Mouse (Mus musculus) midbrain, embryonic 16.5 days (tissue): ENCODE measurements around the gene Cd320. TPM values are rescaled to one million over a fixed set of nuclear protein-coding genes. Genes with fewer than 3 reads are reported as not detected.
"Not testable (repeated sequence)": the region's sequence is repeated elsewhere in the genome, so short reads cannot be mapped to it uniquely, and the experiment has no call there.

Source experiments
- ATAC-seq: fragments of 200-750 bp; cut with Nextera tagmentation; 2 replicates; pipeline ENCODE4 v1.8.0; 2017; ENCODE audit warnings: moderate TSS enrichment
- H3K27ac ChIP-seq: fragments of 300-500 bp; sonication (generic); 2 replicates; pipeline ENCODE4 v1.5.1; 2014; ENCODE audit warnings: mild to moderate bottlenecking, low read length, mixed read lengths
- H3K27me3 ChIP-seq: fragments of 300-500 bp; sonication (generic); 2 replicates; pipeline ENCODE4 v1.6.1; 2014; ENCODE audit warnings: low read depth, low read length, mixed read lengths; ENCODE audit not compliant: control insufficient read depth, insufficient read depth
- H3K36me3 ChIP-seq: fragments of 300-500 bp; sonication (generic); 2 replicates; pipeline ENCODE4 v1.6.1; 2014; ENCODE audit warnings: mild to moderate bottlenecking, low read length, moderate library complexity, mixed read lengths; ENCODE audit not compliant: control insufficient read depth, insufficient read depth
- H3K4me1 ChIP-seq: fragments of 300-500 bp; sonication (generic); 2 replicates; pipeline ENCODE4 v1.6.1; 2014; ENCODE audit warnings: mild to moderate bottlenecking, low read length, mixed read lengths; ENCODE audit not compliant: control insufficient read depth, insufficient read depth
- H3K4me2 ChIP-seq: fragments of 300-500 bp; sonication (generic); 2 replicates; pipeline ENCODE4 v1.6.1; 2014; ENCODE audit warnings: mild to moderate bottlenecking, low read length, mixed read lengths
- H3K4me3 ChIP-seq: fragments of 300-500 bp; sonication (generic); 2 replicates; pipeline ENCODE4 v1.5.1; 2014; ENCODE audit warnings: low read depth, mild to moderate bottlenecking, low read length, moderate library complexity, mixed read lengths
- H3K9ac ChIP-seq: fragments of 300-500 bp; sonication (generic); 2 replicates; pipeline ENCODE4 v1.6.1; 2014; ENCODE audit warnings: low read depth, low read length, mixed read lengths
- H3K9me3 ChIP-seq: fragments of 300-500 bp; sonication (generic); replicated peaks from 2 replicates; pipeline ENCODE4 v1.6.1; 2014; ENCODE audit warnings: mild to moderate bottlenecking, low read length, mixed read lengths; ENCODE audit not compliant: control insufficient read depth, poor library complexity, severe bottlenecking
- WGBS: fragments of 180-500 bp; shearing (Covaris S2); extraction: QIAGEN DNeasy Blood & Tissue Kit; methylation state at CpG from one replicate; pipeline ENCODE4 v1.1.7; 2014; 5-methylcytosine and 5-hydroxymethylcytosine counted together
- polyA plus RNA-seq: library from polyadenylated mRNA; unstranded; fragments of >200 nt; fragmentation: Nextera tagmentation; extraction: Ambion mirVana; gene quantifications from 2 replicates; pipeline ENCODE4 v1.2.1, GENCODE M21; 2015

Gene Cd320
- polyA plus RNA-seq, 1 experiment from 2014 or later = 52.4 TPM

- H3K27me3 ChIP-seq, H3K9me3 ChIP-seq, H3K27ac ChIP-seq, H3K36me3 ChIP-seq, H3K4me1 ChIP-seq, H3K4me2 ChIP-seq, H3K4me3 ChIP-seq, ATAC-seq, H3K9ac ChIP-seq: not testable (repeated sequence)
These were observed 45.3 kb downstream of the Cd320 start for GRCm38 (mm10) chr17:33888230-33888629.

GRCm38 (mm10) chr17:33889941-33890532, 47.1 kb downstream of the Cd320 start:
- ATAC-seq = peak; percentile 49; the same call in 1 of the 2 replicates
- not testable (repeated sequence) for H3K27me3 ChIP-seq, H3K4me1 ChIP-seq, H3K36me3 ChIP-seq, H3K27ac ChIP-seq, H3K9me3 ChIP-seq
- Histone ChIP-seq H3K4me2 (peak overlapping the region; percentile 55), H3K4me3 (peak overlapping the region; percentile 52), H3K9ac (peak overlapping the region; percentile 50)
- 0% methylated on average over 35 of the region's 44 CpGs for whole genome bisulfite sequencing

- under 1% methylated on average over 49 of the region's 49 CpGs for WGBS
- peak within 1 kb of the TSS; percentile 55 for H3K4me2 ChIP-seq
- H3K27ac ChIP-seq = no peak within 1 kb of the TSS
- ATAC-seq = peak; percentile 99
- H3K27me3 ChIP-seq = no peaks in the 10 kb centered on the region
- H3K4me1 ChIP-seq = no peaks in the 10 kb centered on the region
- H3K36me3 ChIP-seq = no peaks in the 10 kb centered on the region
- H3K9me3 ChIP-seq = no peaks in the 10 kb centered on the region
- H3K9ac ChIP-seq = peak within 1 kb of the TSS; percentile 50
- peak within 1 kb of the TSS; percentile 52 for H3K4me3 ChIP-seq
These were observed 47.7 kb downstream of the Cd320 start, which contains the start of gene Kifc1 for GRCm38 (mm10) chr17:33890533-33891059. Kifc1 (minus strand) TSS chr17:33890661.

- Histone ChIP-seq H3K9me3 (no peaks in the 10 kb centered on the region), H3K27ac (no peak overlapping the region), H3K27me3 (no peaks in the 10 kb centered on the region), H3K4me1 (no peaks in the 10 kb centered on the region), H3K4me2 (no peak overlapping the region), H3K36me3 (no peaks in the 10 kb centered on the region), H3K9ac (no peak overlapping the region), H3K4me3 (no peak overlapping the region)
- ATAC-seq = no peak
- 64% methylated on average over 2 of the region's 2 CpGs for WGBS
These were observed 48.5 kb downstream of the Cd320 start for GRCm38 (mm10) chr17:33891357-33891756.

GRCm38 (mm10) chr17:33891892-33892291, 49.0 kb downstream of the Cd320 start:
- H3K9ac ChIP-seq, H3K4me3 ChIP-seq, H3K4me2 ChIP-seq, H3K27me3 ChIP-seq, ATAC-seq, H3K27ac ChIP-seq, H3K4me1 ChIP-seq, H3K9me3 ChIP-seq, H3K36me3 ChIP-seq: not testable (repeated sequence)
- 72% methylated on average over 6 of the region's 6 CpGs for WGBS

- H3K9ac ChIP-seq = no peak overlapping the region
- H3K27ac ChIP-seq = no peak overlapping the region
- WGBS = 11% methylated on average over 7 of the region's 7 CpGs
- ATAC-seq = no peak
- H3K36me3 ChIP-seq = no peaks in the 10 kb centered on the region
- no peaks in the 10 kb centered on the region for H3K4me1 ChIP-seq
- no peaks in the 10 kb centered on the region for H3K9me3 ChIP-seq
- H3K27me3 ChIP-seq = no peaks in the 10 kb centered on the region
- H3K4me2 ChIP-seq = no peak overlapping the region
- H3K4me3 ChIP-seq = no peak overlapping the region
These were observed 49.5 kb downstream of the Cd320 start for GRCm38 (mm10) chr17:33892429-33892828.

- H3K36me3 ChIP-seq, ATAC-seq, H3K4me2 ChIP-seq, H3K27ac ChIP-seq, H3K9ac ChIP-seq, H3K4me1 ChIP-seq, H3K4me3 ChIP-seq, H3K9me3 ChIP-seq, H3K27me3 ChIP-seq: not testable (repeated sequence)
- WGBS = 82% methylated on average over 4 of the region's 4 CpGs
These were observed 50.1 kb downstream of the Cd320 start for GRCm38 (mm10) chr17:33893011-33893410.

- no peak overlapping the region for H3K9ac ChIP-seq
- no peaks in the 10 kb centered on the region for H3K4me1 ChIP-seq
- WGBS = 47% methylated on average over 6 of the region's 6 CpGs
- H3K36me3 ChIP-seq = no peaks in the 10 kb centered on the region
- H3K27ac ChIP-seq = no peak overlapping the region
- H3K9me3 ChIP-seq = no peaks in the 10 kb centered on the region
- H3K27me3 ChIP-seq = no peaks in the 10 kb centered on the region
- no peak for ATAC-seq
- no peak overlapping the region for H3K4me2 ChIP-seq
- H3K4me3 ChIP-seq = no peak overlapping the region
These were observed 54.4 kb downstream of the Cd320 start for GRCm38 (mm10) chr17:33897114-33897794.

GRCm38 (mm10) chr17:33898193-33898592, 55.3 kb downstream of the Cd320 start:
- H3K4me3 ChIP-seq, H3K9ac ChIP-seq, H3K9me3 ChIP-seq, ATAC-seq, H3K36me3 ChIP-seq, H3K4me1 ChIP-seq, H3K27me3 ChIP-seq, H3K4me2 ChIP-seq, H3K27ac ChIP-seq: not testable (repeated sequence)
- 85% methylated on average over 4 of the region's 4 CpGs for WGBS
